Mouse (Mus musculus): ENCODE data around the gene Acbd6. TPM values are rescaled to one million over a fixed set of nuclear protein-coding genes. Genes with fewer than 3 reads are reported as not detected.

Gene Acbd6
- 64.5 and 68.4 TPM in 2 replicates for polyA plus RNA-seq (2015; fragmentation: Nextera tagmentation; extraction: Ambion mirVana)

DNA sequence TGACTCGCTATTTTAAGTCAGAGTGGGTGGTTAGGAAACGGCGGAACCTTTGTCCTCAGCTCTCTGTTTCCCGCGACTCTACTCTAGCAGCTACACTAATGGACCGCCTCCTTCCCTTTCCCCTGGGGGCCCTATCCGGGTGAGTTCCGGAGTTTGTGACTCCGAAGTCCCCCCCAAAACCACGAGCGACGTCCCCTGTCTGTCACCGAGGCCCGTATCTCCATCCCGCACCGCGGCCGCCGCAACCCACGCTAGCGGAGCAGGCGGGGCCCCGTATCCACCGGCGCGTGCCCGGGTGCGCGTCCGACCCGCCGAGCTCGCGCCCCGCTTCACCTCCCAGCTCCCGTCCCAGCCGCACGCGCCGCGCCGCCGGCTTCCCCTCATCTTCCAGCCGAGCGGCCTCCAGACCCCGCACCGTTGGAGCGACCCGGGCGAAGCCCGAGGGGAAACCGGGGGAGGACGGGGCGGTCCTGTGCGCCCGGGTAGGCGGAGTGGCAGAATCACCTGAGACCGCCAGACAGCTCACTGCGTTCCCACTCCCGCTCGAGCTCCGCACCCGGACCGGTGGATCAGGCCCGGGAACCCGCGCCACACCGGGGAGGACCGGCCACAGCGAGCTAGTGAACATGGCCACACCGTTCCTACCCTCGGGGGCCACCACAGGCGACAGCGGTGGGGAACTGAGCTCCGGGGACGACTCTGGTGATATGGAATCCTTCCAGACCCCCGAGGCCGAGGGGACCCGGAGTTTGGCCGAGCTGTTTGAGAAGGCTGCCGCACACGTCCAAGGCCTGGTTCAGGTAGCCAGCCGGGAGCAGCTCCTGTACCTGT, at the start of gene Acbd6:
Acbd6 (plus strand) TSS at position 109 of the 831 bp plus-strand sequence.
- WGBS = under 1% methylated on average over 82 of the region's 83 CpGs
- H3K27ac ChIP-seq (ENCODE audit: low read length) = peak within 1 kb of the TSS; percentile 77
- no peaks in the 10 kb centered on the region for H3K36me3 ChIP-seq (ENCODE audit: insufficient read depth, low read length)
- peak within 1 kb of the TSS; percentile 59 for H3K4me2 ChIP-seq (replicated peaks; ENCODE audit: low read depth, low read length)
- peaks cover 21% of the 10 kb centered on the region for H3K4me1 ChIP-seq (ENCODE audit: insufficient read depth, low read length)
- ATAC-seq (ENCODE audit: low FRiP score, low TSS enrichment) = peak; percentile 95
- peak within 1 kb of the TSS; percentile 96 for H3K9ac ChIP-seq (replicated peaks; ENCODE audit: low read length)
- H3K27me3 ChIP-seq (ENCODE audit: insufficient read depth, low read length) = no peaks in the 10 kb centered on the region
- H3K4me3 ChIP-seq (ENCODE audit: low read length) = peak within 1 kb of the TSS; percentile 96
- H3K9me3 ChIP-seq (ENCODE audit: low read length) = 0 out of 2 replicates have a peak, but pooled peaks cover 3% of the 10 kb centered on the region

DNA sequence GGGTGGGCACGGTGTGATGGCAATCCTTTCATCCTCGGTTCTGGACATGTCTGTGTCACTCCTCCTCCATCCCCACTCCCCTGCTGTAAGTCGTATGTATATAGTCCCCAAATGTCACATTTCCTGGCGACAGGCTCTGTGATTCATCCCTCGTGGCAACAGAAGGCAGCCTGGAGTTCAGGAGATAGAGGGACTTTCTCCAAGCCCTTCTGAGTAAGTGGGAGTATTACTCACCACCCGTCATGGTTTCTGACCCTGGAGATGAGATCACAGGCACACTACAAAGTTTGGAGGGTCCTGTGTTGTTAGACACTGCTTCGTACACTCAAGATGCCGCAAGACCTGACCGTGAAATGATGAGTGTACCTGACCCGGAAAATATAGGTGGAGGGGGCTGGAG, 47.7 kb upstream of the Acbd6 start:
- H3K27me3 ChIP-seq (ENCODE audit: insufficient read depth, low read length) = no peaks in the 10 kb centered on the region
- 42% methylated on average over 10 of the region's 10 CpGs for WGBS
- no peak overlapping the region for H3K4me3 ChIP-seq (ENCODE audit: low read length)
- no peaks in the 10 kb centered on the region for H3K36me3 ChIP-seq (ENCODE audit: insufficient read depth, low read length)
- H3K4me1 ChIP-seq (ENCODE audit: insufficient read depth, low read length) = peaks cover 5% of the 10 kb centered on the region; the same call in 1 of the 2 replicates
- H3K9ac ChIP-seq (replicated peaks; ENCODE audit: low read length) = no peak overlapping the region
- no peaks in the 10 kb centered on the region for H3K9me3 ChIP-seq (ENCODE audit: low read length)
- H3K27ac ChIP-seq (ENCODE audit: low read length) = no peak overlapping the region
- no peak for ATAC-seq (ENCODE audit: low FRiP score, low TSS enrichment)
- no peak overlapping the region for H3K4me2 ChIP-seq (replicated peaks; ENCODE audit: low read depth, low read length)

DNA sequence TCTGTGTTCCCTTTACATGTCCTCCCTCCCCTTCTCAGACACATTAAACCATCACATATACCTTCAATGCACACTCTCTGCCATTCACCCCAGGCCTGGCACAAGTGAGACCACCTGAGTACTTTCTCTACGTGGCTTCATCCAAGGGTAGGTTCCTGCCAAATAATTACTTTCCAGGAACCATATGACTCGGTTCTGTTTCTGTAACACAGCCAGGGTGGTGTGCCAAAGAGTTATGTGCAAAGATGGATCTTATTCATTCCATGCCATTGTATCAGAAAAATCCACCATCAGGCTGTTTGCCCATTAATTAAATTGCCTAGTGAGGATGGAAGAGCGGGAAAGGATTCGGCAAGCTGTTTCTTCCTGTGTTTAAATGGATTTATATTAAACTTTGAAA, 42.1 kb upstream of the Acbd6 start:
- Histone ChIP-seq H3K36me3 (ENCODE audit: insufficient read depth, low read length) (no peaks in the 10 kb centered on the region), H3K27ac (ENCODE audit: low read length) (no peak overlapping the region), H3K4me3 (ENCODE audit: low read length) (no peak overlapping the region), H3K9ac (replicated peaks; ENCODE audit: low read length) (no peak overlapping the region), H3K9me3 (ENCODE audit: low read length) (peaks cover 5% of the 10 kb centered on the region), H3K4me1 (ENCODE audit: insufficient read depth, low read length) (0 out of 2 replicates have a peak, but pooled peaks cover 3% of the 10 kb centered on the region), H3K27me3 (ENCODE audit: insufficient read depth, low read length) (no peaks in the 10 kb centered on the region), H3K4me2 (replicated peaks; ENCODE audit: low read depth, low read length) (no peak overlapping the region)
- 90% methylated on average over 4 of the region's 4 CpGs for WGBS
- ATAC-seq (ENCODE audit: low FRiP score, low TSS enrichment) = no peak

DNA sequence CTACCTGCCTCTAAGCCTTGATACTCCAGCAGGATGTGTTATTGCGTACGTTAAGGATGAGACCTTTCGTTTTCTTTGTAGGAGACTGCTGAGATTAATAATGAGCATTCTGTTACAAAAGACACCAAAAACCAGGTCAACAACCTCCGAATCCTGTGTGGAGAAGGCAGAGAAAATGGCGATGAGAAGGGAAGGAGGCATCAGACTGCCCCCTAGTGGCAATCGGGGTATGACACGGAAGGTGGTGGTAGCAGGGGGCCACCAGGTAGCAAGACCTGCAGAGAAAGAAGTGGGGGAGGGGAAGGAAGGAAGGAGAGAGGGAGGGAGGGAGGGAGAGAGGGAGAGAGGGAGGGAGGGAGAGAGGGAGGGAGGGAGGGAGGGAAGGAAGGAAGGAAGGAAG, 41.3 kb upstream of the Acbd6 start:
- H3K27me3 ChIP-seq (ENCODE audit: insufficient read depth, low read length) = no peaks in the 10 kb centered on the region
- WGBS = 38% methylated on average over 7 of the region's 7 CpGs
- H3K9ac ChIP-seq (replicated peaks; ENCODE audit: low read length) = no peak overlapping the region
- no peaks in the 10 kb centered on the region for H3K36me3 ChIP-seq (ENCODE audit: insufficient read depth, low read length)
- 0 out of 2 replicates have a peak, but pooled peaks cover 3% of the 10 kb centered on the region for H3K4me1 ChIP-seq (ENCODE audit: insufficient read depth, low read length)
- ATAC-seq (ENCODE audit: low FRiP score, low TSS enrichment) = no peak
- H3K4me3 ChIP-seq (ENCODE audit: low read length) = no peak overlapping the region
- H3K27ac ChIP-seq (ENCODE audit: low read length) = no peak overlapping the region
- no peak overlapping the region for H3K4me2 ChIP-seq (replicated peaks; ENCODE audit: low read depth, low read length)
- H3K9me3 ChIP-seq (ENCODE audit: low read length) = peaks cover 5% of the 10 kb centered on the region

DNA sequence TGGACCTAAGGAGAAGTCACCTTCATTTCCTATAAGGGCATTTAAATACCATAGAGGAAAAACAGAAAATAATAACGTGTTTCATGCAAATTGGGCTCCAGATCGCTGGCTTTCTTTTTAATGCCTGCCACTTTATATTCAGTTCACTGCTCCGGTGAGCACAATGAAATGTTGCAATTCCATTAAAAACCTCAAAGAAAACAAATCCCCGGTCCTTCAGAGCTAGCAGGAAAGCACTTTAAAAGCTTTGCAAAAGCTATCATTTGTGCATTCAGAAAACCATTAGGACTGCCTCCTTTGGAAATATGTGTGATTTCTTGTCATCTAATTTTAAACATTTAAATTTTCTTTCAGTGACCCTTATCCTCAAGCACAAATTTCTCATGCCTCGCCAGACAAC, 40.9 kb upstream of the Acbd6 start:
- 50% methylated on average over 5 of the region's 5 CpGs for WGBS

DNA sequence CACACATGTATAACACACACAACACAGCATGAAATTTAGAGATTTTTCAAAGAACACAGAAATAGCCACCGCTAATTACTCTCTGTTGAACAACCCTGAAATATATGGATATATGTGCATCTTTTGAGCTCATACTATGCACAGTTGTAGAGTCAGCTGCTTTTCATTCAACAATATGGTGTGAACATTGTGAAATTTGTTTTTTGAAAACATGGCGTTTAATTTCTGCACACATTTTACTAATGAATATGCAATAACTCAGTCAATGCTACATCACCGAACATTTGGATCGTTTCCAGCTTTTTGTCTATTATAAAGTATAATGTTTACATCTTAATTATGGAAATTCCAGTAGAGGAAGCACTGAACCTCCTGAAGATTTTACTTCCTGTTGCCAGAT, 37.6 kb upstream of the Acbd6 start:
- Histone ChIP-seq H3K27ac (ENCODE audit: low read length) (no peak overlapping the region), H3K4me2 (replicated peaks; ENCODE audit: low read depth, low read length) (no peak overlapping the region), H3K9ac (replicated peaks; ENCODE audit: low read length) (no peak overlapping the region), H3K36me3 (ENCODE audit: insufficient read depth, low read length) (no peaks in the 10 kb centered on the region), H3K4me1 (ENCODE audit: insufficient read depth, low read length) (0 out of 2 replicates have a peak, but pooled peaks cover 3% of the 10 kb centered on the region), H3K4me3 (ENCODE audit: low read length) (no peak overlapping the region), H3K9me3 (ENCODE audit: low read length) (peaks cover 5% of the 10 kb centered on the region), H3K27me3 (ENCODE audit: insufficient read depth, low read length) (no peaks in the 10 kb centered on the region)
- no peak for ATAC-seq (ENCODE audit: low FRiP score, low TSS enrichment)
- WGBS = 89% methylated on average over 4 of the region's 4 CpGs

More for the DNA sequence above, 40.9 kb upstream of the Acbd6 start:
- ATAC-seq (ENCODE audit: low FRiP score, low TSS enrichment) = no peak
- Histone ChIP-seq H3K4me2 (replicated peaks; ENCODE audit: low read depth, low read length) (no peak overlapping the region), H3K27me3 (ENCODE audit: insufficient read depth, low read length) (no peaks in the 10 kb centered on the region), H3K9me3 (ENCODE audit: low read length) (peaks cover 5% of the 10 kb centered on the region), H3K4me3 (ENCODE audit: low read length) (no peak overlapping the region), H3K4me1 (ENCODE audit: insufficient read depth, low read length) (0 out of 2 replicates have a peak, but pooled peaks cover 3% of the 10 kb centered on the region), H3K27ac (ENCODE audit: low read length) (no peak overlapping the region), H3K36me3 (ENCODE audit: insufficient read depth, low read length) (no peaks in the 10 kb centered on the region), H3K9ac (replicated peaks; ENCODE audit: low read length) (no peak overlapping the region)

DNA sequence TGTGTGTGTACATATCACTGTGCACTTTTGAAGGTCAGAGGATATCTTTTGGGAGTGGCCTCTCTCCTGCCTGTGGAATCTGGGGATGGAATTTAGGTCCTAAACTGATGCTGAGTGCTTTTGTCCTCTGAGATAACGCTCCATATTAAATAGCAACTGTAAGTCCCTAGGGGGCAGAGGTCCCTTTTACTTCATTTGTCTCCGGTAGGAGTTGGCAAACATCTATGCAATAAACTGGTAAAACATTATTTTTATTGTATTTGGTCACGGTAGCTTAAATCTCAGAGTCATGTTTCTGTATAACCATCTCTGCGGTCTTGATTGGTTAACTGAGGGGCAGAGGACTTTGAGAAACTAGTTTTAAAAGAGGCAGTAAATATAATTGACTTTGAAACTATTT, 35.4 kb upstream of the Acbd6 start:
- H3K36me3 ChIP-seq (ENCODE audit: insufficient read depth, low read length) = no peaks in the 10 kb centered on the region
- ATAC-seq (ENCODE audit: low FRiP score, low TSS enrichment) = no peak
- H3K4me1 ChIP-seq (ENCODE audit: insufficient read depth, low read length) = peaks cover 7% of the 10 kb centered on the region
- WGBS = 45% methylated on average over 4 of the region's 4 CpGs
- H3K4me2 ChIP-seq (replicated peaks; ENCODE audit: low read depth, low read length) = no peak overlapping the region
- peaks cover 5% of the 10 kb centered on the region for H3K9me3 ChIP-seq (ENCODE audit: low read length)
- no peak overlapping the region for H3K4me3 ChIP-seq (ENCODE audit: low read length)
- no peaks in the 10 kb centered on the region for H3K27me3 ChIP-seq (ENCODE audit: insufficient read depth, low read length)
- H3K9ac ChIP-seq (replicated peaks; ENCODE audit: low read length) = no peak overlapping the region
- H3K27ac ChIP-seq (ENCODE audit: low read length) = no peak overlapping the region

DNA sequence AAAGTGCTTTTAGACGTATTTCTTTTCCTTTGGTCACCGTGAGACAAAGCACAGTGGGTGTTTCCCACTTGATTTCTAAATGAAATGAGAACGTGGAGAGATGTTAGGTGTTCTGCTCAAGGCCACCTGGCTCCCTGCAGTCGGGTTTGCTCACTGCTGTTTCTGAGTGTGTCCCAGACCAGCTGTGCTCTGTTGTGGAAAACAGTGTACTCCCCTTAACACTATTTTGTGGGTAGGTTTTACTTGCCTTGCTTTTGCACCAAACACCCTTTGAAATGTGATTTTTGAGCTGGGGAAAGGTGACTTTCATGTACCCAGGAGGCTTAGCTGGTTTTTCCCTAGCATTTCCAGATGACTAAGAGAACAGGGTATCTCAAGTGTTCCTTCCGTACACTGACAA, 31.7 kb upstream of the Acbd6 start:
- 65% methylated on average over 5 of the region's 5 CpGs for WGBS
- Histone ChIP-seq H3K27ac (ENCODE audit: low read length) (no peak overlapping the region), H3K9me3 (ENCODE audit: low read length) (peaks cover 4% of the 10 kb centered on the region; the same call in 1 of the 2 replicates), H3K9ac (replicated peaks; ENCODE audit: low read length) (no peak overlapping the region), H3K4me2 (replicated peaks; ENCODE audit: low read depth, low read length) (no peak overlapping the region), H3K4me1 (ENCODE audit: insufficient read depth, low read length) (peaks cover 24% of the 10 kb centered on the region), H3K27me3 (ENCODE audit: insufficient read depth, low read length) (no peaks in the 10 kb centered on the region; the same call in 1 of the 2 replicates), H3K4me3 (ENCODE audit: low read length) (no peak overlapping the region), H3K36me3 (ENCODE audit: insufficient read depth, low read length) (no peaks in the 10 kb centered on the region)
- ATAC-seq (ENCODE audit: low FRiP score, low TSS enrichment) = no peak

DNA sequence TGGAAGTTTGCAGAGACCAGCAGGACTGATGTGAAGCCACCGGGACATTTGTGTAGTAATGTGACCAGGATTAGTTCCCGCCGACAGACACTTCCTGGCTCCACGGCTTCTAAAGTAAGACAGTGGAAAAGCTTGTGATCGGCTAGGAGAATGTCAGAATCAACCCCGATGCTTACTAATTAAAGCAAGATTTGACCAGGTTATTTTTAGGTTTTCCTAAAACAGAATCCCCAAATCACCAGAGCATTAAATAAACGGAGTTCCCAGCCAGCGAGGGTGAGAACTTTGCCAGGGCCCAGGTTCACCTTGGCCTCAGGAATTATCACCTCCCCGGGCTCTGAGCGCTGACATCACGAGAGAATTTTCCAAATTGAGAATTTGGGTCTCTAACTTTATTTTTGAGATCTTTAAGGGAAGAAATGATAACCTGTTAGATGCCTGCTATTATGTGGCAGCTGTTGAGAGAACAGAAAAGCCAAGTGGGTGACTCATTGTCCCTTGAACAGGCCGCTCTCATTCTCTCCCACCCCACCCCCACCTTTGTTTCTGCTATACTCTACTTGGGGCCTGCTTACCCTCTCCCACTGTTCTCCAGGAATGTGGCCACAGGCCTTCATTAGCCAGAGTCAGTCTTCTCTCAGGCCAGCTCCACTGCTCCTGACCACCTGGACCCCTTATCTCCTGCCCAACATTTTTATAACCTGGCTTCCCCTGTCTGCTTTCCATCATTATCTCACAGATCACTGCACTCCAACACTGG, 30.7 kb upstream of the Acbd6 start:
- H3K4me1 ChIP-seq (ENCODE audit: insufficient read depth, low read length) = peaks cover 24% of the 10 kb centered on the region
- 34% methylated on average over 12 of the region's 12 CpGs for WGBS
- no peak overlapping the region for H3K4me3 ChIP-seq (ENCODE audit: low read length)
- no peak overlapping the region for H3K9ac ChIP-seq (replicated peaks; ENCODE audit: low read length)
- H3K4me2 ChIP-seq (replicated peaks; ENCODE audit: low read depth, low read length) = no peak overlapping the region
- peak; percentile 52; the same call in 1 of the 2 replicates for ATAC-seq (ENCODE audit: low FRiP score, low TSS enrichment)
- no peaks in the 10 kb centered on the region for H3K36me3 ChIP-seq (ENCODE audit: insufficient read depth, low read length)
- peaks cover 4% of the 10 kb centered on the region; the same call in 1 of the 2 replicates for H3K9me3 ChIP-seq (ENCODE audit: low read length)
- H3K27ac ChIP-seq (ENCODE audit: low read length) = no peak overlapping the region
- no peaks in the 10 kb centered on the region; the same call in 1 of the 2 replicates for H3K27me3 ChIP-seq (ENCODE audit: insufficient read depth, low read length)
